ENCODE assay signal across 22 mouse cellular contexts in genomic region chr7:137766721-137767120, GRCm38 (mm10).
A peak's percentile ranks its signal among the peaks of the same experiment; 100 is the strongest.
DNase-seq lines count a peak whose midpoint lies in the region; ATAC-seq and TF ChIP-seq lines count a peak whose summit lies in the region.
"Had no signal": no experiment of that assay in that cellular context is flagged by ENCODE, and none has a peak within 500 bp of the region (broad histone marks: within the 10 kb centered on the region; RNA-seq: fewer than 3 reads in every experiment).

No protein-coding gene starts in this region.

- H3K9me3 ChIP-seq in embryonic facial prominence, embryonic 14.5 days (ENCODE audit: control insufficient read depth, low read length), result no peaks in the 10 kb centered on the region
- no peaks in the 10 kb centered on the region for H3K9me3 ChIP-seq in embryonic facial prominence, embryonic 10.5 days
- no peaks in the 10 kb centered on the region for H3K9me3 ChIP-seq in limb, embryonic 14.5 days (ENCODE audit: control insufficient read depth, low read length)
- no peaks in the 10 kb centered on the region for H3K9me3 ChIP-seq in limb, embryonic 10.5 days (replicated peaks)
- H3K9me3 ChIP-seq: embryonic facial prominence, embryonic 15.5 days; forebrain, embryonic 12.5 days; hindbrain, embryonic 12.5 days; hindbrain, embryonic 15.5 days; intestine, embryonic 15.5 days had no signal

- H3K4me1 ChIP-seq in embryonic facial prominence, embryonic 14.5 days (ENCODE audit: control insufficient read depth, insufficient read depth, low read length), result no peaks in the 10 kb centered on the region
- 0 out of 2 replicates have a peak, but pooled peaks cover 3% of the 10 kb centered on the region for H3K4me1 ChIP-seq in embryonic facial prominence, embryonic 10.5 days
- H3K4me1 ChIP-seq in limb, embryonic 14.5 days (ENCODE audit: control insufficient read depth, insufficient read depth, low read length), result no peaks in the 10 kb centered on the region
- H3K4me1 ChIP-seq in limb, embryonic 10.5 days, result peaks cover 12% of the 10 kb centered on the region; the same call in 1 of the 2 replicates
- H3K4me1 ChIP-seq: embryonic facial prominence, embryonic 15.5 days; forebrain, embryonic 12.5 days; hindbrain, embryonic 12.5 days; hindbrain, embryonic 15.5 days; intestine, embryonic 15.5 days had no signal

- H3K27me3 ChIP-seq in embryonic facial prominence, embryonic 14.5 days (replicated peaks; ENCODE audit: control insufficient read depth, insufficient read depth, low read length), result no peaks in the 10 kb centered on the region
- H3K27me3 ChIP-seq in embryonic facial prominence, embryonic 10.5 days (replicated peaks; ENCODE audit: low read depth, poor library complexity, severe bottlenecking), result no peaks in the 10 kb centered on the region
- H3K27me3 ChIP-seq in limb, embryonic 14.5 days (ENCODE audit: control insufficient read depth, insufficient read depth, low read length), result no peaks in the 10 kb centered on the region
- H3K27me3 ChIP-seq in limb, embryonic 10.5 days (ENCODE audit: low read depth, poor library complexity, severe bottlenecking), result no peaks in the 10 kb centered on the region
- H3K27me3 ChIP-seq: embryonic facial prominence, embryonic 15.5 days; forebrain, embryonic 12.5 days; hindbrain, embryonic 12.5 days; hindbrain, embryonic 15.5 days; intestine, embryonic 15.5 days; Patski had no signal

- H3K9ac ChIP-seq in embryonic facial prominence, embryonic 14.5 days (ENCODE audit: low read depth, low read length), result no peak overlapping the region
- H3K9ac ChIP-seq in limb, embryonic 14.5 days (ENCODE audit: low read depth, low read length, severe bottlenecking), result no peak overlapping the region
- H3K9ac ChIP-seq: embryonic facial prominence, embryonic 15.5 days; forebrain, embryonic 12.5 days; hindbrain, embryonic 12.5 days; hindbrain, embryonic 15.5 days; intestine, embryonic 15.5 days had no signal

- DNase-seq in embryonic facial prominence, embryonic 14.5 days (ENCODE audit: low spot score), result peak; percentile 14
- no peak for DNase-seq in embryonic facial prominence, embryonic 10.5 days (ENCODE audit: low spot score)
- DNase-seq in heart, adult 11 months, result peak; percentile 63
- DNase-seq in heart, adult 18-20 months, result no peak
- DNase-seq in limb, embryonic 14.5 days (ENCODE audit: low spot score), result peak; percentile 25
- DNase-seq in limb, embryonic 10.5 days (ENCODE audit: low spot score), result no peak
- DNase-seq: adrenal gland, postnatal 10 days; adrenal gland, postnatal 36 days; cerebellum, adult 11 months; cerebellum, adult 2 months; cerebellum, postnatal 10 days; cerebellum, postnatal 36 days; embryo, embryonic 11 days; gastrocnemius, postnatal 25 days; kidney, adult 18-20 months had no signal

- no peak for ATAC-seq in embryonic facial prominence, embryonic 14.5 days (ENCODE audit: low read depth)
- no peak for ATAC-seq in limb, embryonic 14.5 days (ENCODE audit: low FRiP score, low read depth)
- ATAC-seq: intestine, embryonic 15.5 days; Patski had no signal

- H3K4me3 ChIP-seq in embryonic facial prominence, embryonic 14.5 days (ENCODE audit: low read depth, low read length), result no peak overlapping the region
- no peak overlapping the region for H3K4me3 ChIP-seq in embryonic facial prominence, embryonic 10.5 days
- no peak overlapping the region for H3K4me3 ChIP-seq in limb, embryonic 14.5 days (replicated peaks; ENCODE audit: low read length)
- no peak overlapping the region for H3K4me3 ChIP-seq in limb, embryonic 10.5 days
- H3K4me3 ChIP-seq: embryonic facial prominence, embryonic 15.5 days; forebrain, embryonic 12.5 days; hindbrain, embryonic 12.5 days; hindbrain, embryonic 15.5 days; intestine, embryonic 15.5 days had no signal

- H3K4me2 ChIP-seq in embryonic facial prominence, embryonic 14.5 days (ENCODE audit: low read depth, low read length), result no peak overlapping the region
- H3K4me2 ChIP-seq in limb, embryonic 14.5 days (replicated peaks; ENCODE audit: low read depth, low read length, severe bottlenecking), result no peak overlapping the region
- H3K4me2 ChIP-seq: embryonic facial prominence, embryonic 15.5 days; forebrain, embryonic 12.5 days; heart, embryonic 11.5 days; hindbrain, embryonic 12.5 days; hindbrain, embryonic 15.5 days; intestine, embryonic 15.5 days had no signal

- no peak overlapping the region for H3K27ac ChIP-seq in embryonic facial prominence, embryonic 14.5 days (replicated peaks; ENCODE audit: low read depth, low read length)
- no peak overlapping the region for H3K27ac ChIP-seq in embryonic facial prominence, embryonic 10.5 days (replicated peaks)
- no peak overlapping the region for H3K27ac ChIP-seq in limb, embryonic 14.5 days (replicated peaks; ENCODE audit: low read depth, low read length)
- no peak overlapping the region for H3K27ac ChIP-seq in limb, embryonic 10.5 days
- H3K27ac ChIP-seq: embryonic facial prominence, embryonic 15.5 days; forebrain, embryonic 12.5 days; hindbrain, embryonic 12.5 days; hindbrain, embryonic 15.5 days; intestine, embryonic 15.5 days had no signal

- TF ChIP-seq POLR2A in limb, embryonic 14.5 days (IDR thresholded peaks at IDR 0.05; ENCODE audit: borderline replicate concordance, extremely low read depth, insufficient read depth, insufficient read length), result no peak

- no peaks in the 10 kb centered on the region for H3K36me3 ChIP-seq in embryonic facial prominence, embryonic 14.5 days (ENCODE audit: control insufficient read depth, insufficient read depth, low read length)
- H3K36me3 ChIP-seq in embryonic facial prominence, embryonic 10.5 days (replicated peaks), result no peaks in the 10 kb centered on the region
- no peaks in the 10 kb centered on the region for H3K36me3 ChIP-seq in limb, embryonic 14.5 days (ENCODE audit: control insufficient read depth, insufficient read depth, low read length)
- no peaks in the 10 kb centered on the region for H3K36me3 ChIP-seq in limb, embryonic 10.5 days
- H3K36me3 ChIP-seq: embryonic facial prominence, embryonic 15.5 days; forebrain, embryonic 12.5 days; hindbrain, embryonic 12.5 days; hindbrain, embryonic 15.5 days; intestine, embryonic 15.5 days had no signal

- WGBS in embryonic facial prominence, embryonic 14.5 days, result 53% methylated on average over 2 of the region's 2 CpGs
- WGBS in embryonic facial prominence, embryonic 10.5 days, result 77% methylated on average over 2 of the region's 2 CpGs
- WGBS in limb, embryonic 14.5 days, result 47% methylated on average over 2 of the region's 2 CpGs
- 53% methylated on average over 2 of the region's 2 CpGs for WGBS in limb, embryonic 10.5 days

Comparison
In these comparisons a context has a peak if more than half of its experiments do, and no peak if none do; other contexts are left out.
1. DNase-seq: peak in embryonic facial prominence, embryonic 14.5 days (single experiment), heart, adult 11 months (single experiment) and limb, embryonic 14.5 days (single experiment); none in embryonic facial prominence, embryonic 10.5 days (single experiment), heart, adult 18-20 months (0 of 2) and limb, embryonic 10.5 days (single experiment).